Mouse (Mus musculus) megakaryocyte, embryonic 14.5 days (primary cell): ENCODE measurements around the gene Gm17571. TPM values are rescaled to one million over a fixed set of nuclear protein-coding genes. Genes with fewer than 3 reads are reported as not detected.
A peak's percentile ranks its signal among the peaks of the same experiment; 100 is the strongest.

Experiments
- H3K27me3 ChIP-seq: replicated peaks from 2 replicates; pipeline ENCODE3; 2012; ENCODE audit warnings: inconsistent platforms
- H3K36me3 ChIP-seq: replicated peaks from 2 replicates; pipeline ENCODE3; 2012; ENCODE audit warnings: low read length, inconsistent platforms, mixed read lengths
- H3K4me1 ChIP-seq: 2 replicates; pipeline ENCODE4 v1.6.1; 2012; ENCODE audit warnings: inconsistent platforms
- H3K4me3 ChIP-seq: replicated peaks from 2 replicates; pipeline ENCODE3; 2012; ENCODE audit warnings: moderate library complexity, mild to moderate bottlenecking, inconsistent platforms
- H3K9me3 ChIP-seq: 2 replicates; pipeline ENCODE4 v1.6.1; 2012; ENCODE audit warnings: inconsistent platforms
- FLI1 ChIP-seq: IDR thresholded peaks from 2 replicates; pipeline ENCODE4 v1.6.1; 2012; ENCODE audit warnings: low read length, inconsistent platforms, mixed read lengths
- GATA1 ChIP-seq: IDR thresholded peaks from 3 replicates; pipeline ENCODE4 v1.6.1; 2012; ENCODE audit warnings: mixed read lengths, low read length, inconsistent platforms, borderline replicate concordance
- polyA plus RNA-seq: library from polyadenylated mRNA; stranded (reverse); fragments of >175 nt; gene quantifications from 2 replicates; pipeline ENCODE4 v1.2.3, GENCODE M21; 2012; ENCODE audit warnings: low replicate concordance; ENCODE audit not compliant: insufficient read depth

Gm17571 gene
- polyA plus RNA-seq, 1 experiment, result not detected

DNA sequence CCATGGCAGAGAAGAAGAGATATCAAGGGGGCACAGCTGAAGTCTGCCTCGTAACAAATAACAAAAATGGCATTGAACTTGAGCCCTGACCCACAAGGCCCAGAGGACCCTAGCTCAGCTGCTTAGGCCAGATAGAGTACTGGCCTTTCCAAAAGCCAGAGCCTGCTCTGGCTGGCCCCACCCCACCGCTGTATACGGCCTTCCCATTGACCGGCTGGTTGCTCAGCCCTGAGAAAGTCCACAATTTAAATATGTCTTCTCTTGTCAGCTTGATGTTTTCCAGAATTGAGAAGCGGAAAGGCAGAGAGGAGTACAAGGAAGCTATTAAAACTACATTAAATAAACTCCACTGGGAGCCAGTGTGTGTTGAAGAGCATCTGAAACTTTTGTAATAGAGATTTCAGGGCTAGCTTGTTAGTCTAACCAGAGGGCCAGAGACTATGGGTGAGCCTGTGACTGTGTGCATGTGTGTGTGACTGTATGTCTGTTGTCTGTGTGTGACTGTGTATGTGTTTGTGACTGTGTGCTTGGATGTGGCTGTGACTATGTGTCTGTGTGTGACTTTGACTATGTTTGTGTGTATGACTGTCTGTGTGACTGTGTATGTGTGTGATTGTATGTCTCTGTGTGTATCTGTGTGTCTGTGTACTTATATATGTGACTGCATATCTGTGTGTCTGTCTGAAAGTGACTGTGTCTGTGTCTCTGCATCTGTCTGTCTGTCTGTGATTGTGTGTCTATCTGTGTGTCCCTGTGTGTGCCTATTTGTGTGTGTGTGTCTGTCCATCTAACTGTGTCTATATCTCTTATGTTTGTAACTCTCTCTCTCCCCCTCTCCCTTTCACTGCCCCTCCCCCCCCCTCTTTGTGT is 36.9 kb upstream of the Gm17571 start:
- peaks cover 9% of the 10 kb centered on the region for H3K4me1 ChIP-seq
- H3K27me3 ChIP-seq, result no peaks in the 10 kb centered on the region
- H3K4me3 ChIP-seq, result no peak overlapping the region
- H3K36me3 ChIP-seq, result no peaks in the 10 kb centered on the region
- TF ChIP-seq GATA1 (no peak), FLI1 (no peak)
- H3K9me3 ChIP-seq, result 0 out of 2 replicates have a peak, but pooled peaks cover 3% of the 10 kb centered on the region

- Histone ChIP-seq H3K27me3 (no peaks in the 10 kb centered on the region), H3K4me3 (no peak overlapping the region), H3K36me3 (no peaks in the 10 kb centered on the region), H3K9me3 (no peaks in the 10 kb centered on the region), H3K4me1 (peaks cover 17% of the 10 kb centered on the region)
- TF ChIP-seq FLI1 (no peak), GATA1 (no peak)
These were observed 32.7 kb upstream of the Gm17571 start for GRCm38 (mm10) chr9:13479275-13479674.

DNA sequence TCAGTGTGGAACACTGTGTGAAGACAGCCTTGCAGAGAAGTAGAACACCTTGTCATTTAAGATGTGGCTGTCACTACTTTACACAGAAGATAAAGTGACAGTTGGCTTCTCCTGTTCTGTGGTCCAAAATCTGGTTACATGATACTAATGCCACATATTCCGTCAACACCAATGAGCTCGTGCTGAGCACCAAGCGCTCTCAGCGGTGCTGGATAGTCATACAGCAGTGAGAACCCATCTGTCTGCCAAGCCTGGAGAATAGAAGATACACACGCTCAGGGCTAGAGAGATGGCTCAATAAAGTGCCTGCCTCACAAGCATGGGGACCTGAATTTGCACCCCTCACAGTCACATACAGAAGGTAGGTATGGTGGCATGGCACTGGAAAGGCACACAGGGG is 28.4 kb upstream of the Gm17571 start:
- Histone ChIP-seq H3K4me1 (peaks cover 44% of the 10 kb centered on the region), H3K4me3 (no peak overlapping the region), H3K27me3 (no peaks in the 10 kb centered on the region), H3K9me3 (no peaks in the 10 kb centered on the region), H3K36me3 (no peaks in the 10 kb centered on the region)
- TF ChIP-seq FLI1 (no peak), GATA1 (no peak)

DNA sequence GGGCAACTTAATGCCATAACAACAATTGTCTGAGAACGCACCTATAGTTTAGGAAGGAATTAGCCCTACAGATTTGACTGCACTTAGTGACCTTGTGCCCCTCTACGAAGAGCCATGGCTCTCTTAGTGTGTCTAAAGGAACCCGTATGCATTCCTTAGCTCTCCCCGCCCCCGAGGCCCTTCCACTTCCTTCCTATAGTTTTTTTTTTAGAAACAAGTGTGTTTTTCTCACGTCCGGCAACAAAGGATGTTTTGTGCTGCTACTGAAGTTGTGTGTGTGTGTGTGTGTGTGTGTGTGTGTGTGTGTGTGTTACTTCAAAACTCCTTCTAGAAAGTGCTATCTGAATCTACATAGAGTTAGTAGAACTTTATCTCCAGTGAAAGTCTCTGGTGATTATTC is 23.5 kb upstream of the Gm17571 start:
- TF ChIP-seq GATA1 (no peak), FLI1 (no peak)
- no peaks in the 10 kb centered on the region for H3K36me3 ChIP-seq
- peaks cover 81% of the 10 kb centered on the region for H3K4me1 ChIP-seq
- H3K4me3 ChIP-seq, result no peak overlapping the region
- H3K9me3 ChIP-seq, result no peaks in the 10 kb centered on the region
- H3K27me3 ChIP-seq, result no peaks in the 10 kb centered on the region

- Histone ChIP-seq H3K36me3 (no peaks in the 10 kb centered on the region), H3K9me3 (no peaks in the 10 kb centered on the region), H3K27me3 (no peaks in the 10 kb centered on the region), H3K4me3 (no peak overlapping the region), H3K4me1 (peaks cover 70% of the 10 kb centered on the region)
- no peak for TF ChIP-seq FLI1
- TF ChIP-seq GATA1, result no peak
These were observed 22.2 kb upstream of the Gm17571 start for GRCm38 (mm10) chr9:13468778-13469177.

DNA sequence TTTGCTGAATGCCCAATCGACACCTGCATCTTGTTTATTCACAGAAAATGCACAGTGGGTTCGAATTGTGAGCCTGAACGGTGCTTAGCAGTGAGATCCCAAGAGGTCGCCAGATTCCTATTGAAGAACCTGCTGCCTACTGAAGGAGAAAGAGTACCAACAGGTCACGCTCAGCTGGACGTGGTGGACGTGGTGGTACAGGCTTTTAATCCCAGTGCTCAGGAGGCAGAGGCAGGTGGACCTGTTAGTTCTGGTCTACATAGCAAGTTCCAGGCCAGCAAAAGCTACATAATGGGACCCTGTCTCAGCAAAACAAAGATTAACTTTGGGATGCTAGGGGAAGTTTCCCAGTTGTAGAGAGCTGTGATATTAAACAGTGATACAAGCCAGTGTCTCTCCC is 21.2 kb upstream of the Gm17571 start:
- TF ChIP-seq FLI1 (no peak), GATA1 (no peak)
- no peaks in the 10 kb centered on the region for H3K9me3 ChIP-seq
- H3K4me3 ChIP-seq, result no peak overlapping the region
- no peaks in the 10 kb centered on the region for H3K36me3 ChIP-seq
- H3K27me3 ChIP-seq, result no peaks in the 10 kb centered on the region
- H3K4me1 ChIP-seq, result peaks cover 62% of the 10 kb centered on the region

- Histone ChIP-seq H3K4me3 (peak overlapping the region; percentile 87), H3K27me3 (no peaks in the 10 kb centered on the region), H3K9me3 (no peaks in the 10 kb centered on the region), H3K4me1 (peaks cover 56% of the 10 kb centered on the region), H3K36me3 (no peaks in the 10 kb centered on the region)
- TF ChIP-seq FLI1, result no peak
- no peak for TF ChIP-seq GATA1
These were observed 20.3 kb upstream of the Gm17571 start for GRCm38 (mm10) chr9:13466816-13467215.

DNA sequence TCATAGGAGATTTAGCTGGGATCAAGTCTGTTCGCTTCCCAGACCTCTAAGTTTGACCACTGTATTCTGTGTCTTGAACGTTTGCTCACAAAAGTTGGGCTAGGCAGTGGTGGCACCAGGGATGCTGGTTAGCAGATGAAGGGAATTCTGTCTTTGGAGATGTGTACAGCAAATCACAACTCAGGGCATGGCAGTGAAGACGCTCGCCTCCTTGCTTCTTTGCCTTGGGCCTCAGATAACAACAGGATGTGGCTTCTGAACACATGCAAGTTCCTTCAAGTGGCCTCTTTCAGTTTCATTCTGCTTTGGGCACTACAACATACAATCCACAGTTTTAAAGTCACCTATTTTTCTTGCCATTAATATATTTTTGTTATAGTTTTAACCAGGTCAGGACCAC is 19.8 kb upstream of the Gm17571 start:
- Histone ChIP-seq H3K9me3 (no peaks in the 10 kb centered on the region), H3K36me3 (no peaks in the 10 kb centered on the region), H3K27me3 (no peaks in the 10 kb centered on the region), H3K4me3 (peak overlapping the region; percentile 87), H3K4me1 (peaks cover 56% of the 10 kb centered on the region)
- peak; percentile 33; the same call in 1 of the 3 replicates for TF ChIP-seq GATA1
- TF ChIP-seq FLI1, result no peak

DNA sequence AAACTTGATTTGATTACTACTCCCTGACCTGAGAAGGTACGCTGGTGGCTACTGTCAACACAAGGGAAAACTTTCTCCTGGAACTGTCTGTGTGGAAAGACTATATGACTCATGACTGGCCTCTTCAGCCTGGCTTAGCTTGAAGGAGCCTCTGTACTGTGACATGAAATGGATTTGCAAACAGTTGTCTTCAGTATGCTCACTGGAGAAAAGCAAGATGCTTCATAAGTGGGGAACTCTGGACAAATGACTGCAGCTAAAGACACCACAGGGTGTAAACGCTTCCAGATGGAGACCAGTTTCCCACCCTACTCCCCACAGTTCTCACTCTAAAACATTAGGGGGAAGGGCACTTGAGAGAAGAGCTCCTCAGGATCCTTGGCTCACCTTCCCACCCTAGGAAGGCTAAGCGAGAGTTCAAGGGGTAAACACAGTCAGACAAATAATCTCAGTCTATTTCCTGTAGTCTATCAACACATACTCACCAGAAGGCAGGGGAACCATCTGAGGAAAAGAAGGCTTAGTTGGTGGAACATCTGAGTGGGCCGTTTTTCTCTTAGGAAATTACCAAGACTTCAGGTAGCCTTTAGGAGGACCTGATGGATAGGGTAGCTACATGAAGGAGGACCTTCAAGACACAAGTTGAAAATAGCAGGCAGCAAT is 18.9 kb upstream of the Gm17571 start:
- no peaks in the 10 kb centered on the region for H3K27me3 ChIP-seq
- H3K4me3 ChIP-seq, result no peak overlapping the region
- no peak for TF ChIP-seq GATA1
- TF ChIP-seq FLI1, result no peak

DNA sequence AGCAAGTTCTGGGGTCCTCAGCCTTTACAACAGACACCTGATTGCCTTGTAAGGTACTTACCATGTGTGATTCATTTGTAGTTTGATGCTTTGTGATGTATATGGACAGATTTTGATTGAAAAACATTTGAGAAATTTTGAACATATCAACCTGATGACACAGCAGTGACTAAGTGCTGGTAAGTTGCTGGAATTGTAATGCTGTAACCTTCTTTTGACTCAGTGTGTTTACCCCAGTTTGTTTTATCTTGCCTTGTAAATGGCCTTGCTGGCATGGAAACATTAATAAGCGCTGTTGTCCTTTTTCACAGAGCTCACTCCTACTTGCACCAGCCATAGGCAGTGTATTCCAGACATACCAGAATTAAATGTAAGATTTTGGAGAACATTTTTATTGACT is 14.4 kb upstream of the Gm17571 start:
- TF ChIP-seq GATA1, result no peak
- TF ChIP-seq FLI1, result no peak
- no peak overlapping the region for H3K4me3 ChIP-seq
- H3K36me3 ChIP-seq, result no peaks in the 10 kb centered on the region
- H3K9me3 ChIP-seq, result no peaks in the 10 kb centered on the region
- H3K4me1 ChIP-seq, result peaks cover 8% of the 10 kb centered on the region
- H3K27me3 ChIP-seq, result peaks cover 7% of the 10 kb centered on the region

More for the DNA sequence above, 18.9 kb upstream of the Gm17571 start:
- H3K36me3 ChIP-seq, result no peaks in the 10 kb centered on the region
- H3K9me3 ChIP-seq, result no peaks in the 10 kb centered on the region
- peaks cover 51% of the 10 kb centered on the region for H3K4me1 ChIP-seq
